Mouse (Mus musculus): Measurements from ENCODE around the gene Specc1l.

GRCm38 (mm10) chr10:75333176-75333776 lies 121.4 kb downstream of the Specc1l start:
- no peak for TF ChIP-seq CTCF (IDR thresholded peaks at IDR 0.05; ENCODE audit: low read depth)
- TF ChIP-seq EP300 (optimal IDR thresholded peaks at IDR 0.05): no peak
